Mouse (Mus musculus) right cerebral cortex, postnatal 36 days (tissue): Measurements from ENCODE around the gene Phkb.
"Not testable (repeated sequence)": the region's sequence is repeated elsewhere in the genome, so short reads cannot be mapped to it uniquely, and the experiment has no call there.

ENCODE experiments used
- DNase-seq, 2 experiments: peaks; one replicate each; pipeline ENCODE4 v3.0.0; 2022; ENCODE audit warnings: low spot score in 2 of 2, mixed read lengths in 1 of 2

Phkb gene

DNA sequence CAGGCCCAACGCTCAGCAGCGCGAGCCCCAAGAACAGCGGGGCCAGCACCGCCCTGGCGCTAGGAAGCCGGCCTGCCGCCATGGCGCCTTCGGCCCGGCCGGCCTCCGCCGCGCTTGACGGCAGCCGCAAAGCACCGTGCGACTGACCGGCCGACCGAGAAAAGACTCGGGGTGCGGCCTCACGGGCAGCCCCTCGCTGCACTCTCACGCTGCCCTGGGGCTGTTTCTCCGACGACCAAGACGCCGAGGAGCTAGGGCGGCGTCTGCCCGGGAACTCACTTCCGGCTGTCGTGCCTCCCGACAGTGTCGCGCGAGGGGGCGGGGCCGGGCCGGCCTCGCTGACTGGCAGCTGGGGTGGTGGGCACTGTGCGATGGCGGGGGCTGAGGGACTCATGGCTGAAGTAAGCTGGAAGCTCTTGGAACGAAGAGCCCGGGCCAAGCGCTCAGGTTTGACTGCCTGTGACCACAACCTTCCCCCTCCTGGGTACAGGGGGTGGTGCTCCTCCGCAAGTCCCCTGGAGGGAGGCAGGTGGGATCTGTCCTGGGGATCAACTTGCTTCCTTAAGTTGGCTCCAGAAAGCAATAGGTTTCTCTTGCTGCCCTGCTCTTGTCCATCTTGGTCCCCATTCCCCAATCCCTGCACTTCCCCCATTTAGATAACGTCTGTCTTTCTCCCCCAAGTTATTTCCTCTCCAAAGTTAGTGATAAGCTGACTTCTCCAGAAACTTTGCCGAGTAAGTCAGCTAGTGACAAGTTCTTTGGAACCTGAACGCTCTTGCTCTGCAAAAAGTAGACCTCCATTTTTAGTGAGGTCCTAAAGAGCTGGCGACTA, at the start of gene Phkb, which contains the start of gene Itfg1:
Gene Phkb (plus strand): TSS at position 303 of the 832 bp plus-strand sequence.
Gene Itfg1 (minus strand): TSS at position 265 of the 832 bp plus-strand sequence.
- DNase-seq, result peak; percentile 83 to 86

- not testable (repeated sequence) for DNase-seq
Observed at GRCm38 (mm10) chr8:85796392-85796791, 44.4 kb upstream of the Phkb start.

DNA sequence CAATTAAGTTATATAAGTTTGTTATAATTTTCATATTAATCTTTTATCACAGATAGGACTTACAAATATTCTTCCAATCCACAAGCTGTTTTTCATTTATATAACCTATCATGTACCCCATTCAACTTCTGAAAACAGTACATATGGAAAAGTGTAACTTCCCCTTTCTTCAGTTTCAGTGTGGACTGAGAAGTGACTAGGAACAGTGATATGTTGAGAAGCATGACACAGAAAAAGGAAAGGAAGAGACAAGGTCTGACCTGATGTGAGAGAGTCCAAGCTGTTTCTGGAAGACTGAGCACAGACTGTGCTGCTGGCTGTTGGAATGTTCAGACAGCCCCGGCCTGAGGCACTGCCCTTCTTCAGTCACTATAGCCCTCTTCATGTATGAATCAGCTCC, 40.6 kb upstream of the Phkb start:
- no peak for DNase-seq

DNA sequence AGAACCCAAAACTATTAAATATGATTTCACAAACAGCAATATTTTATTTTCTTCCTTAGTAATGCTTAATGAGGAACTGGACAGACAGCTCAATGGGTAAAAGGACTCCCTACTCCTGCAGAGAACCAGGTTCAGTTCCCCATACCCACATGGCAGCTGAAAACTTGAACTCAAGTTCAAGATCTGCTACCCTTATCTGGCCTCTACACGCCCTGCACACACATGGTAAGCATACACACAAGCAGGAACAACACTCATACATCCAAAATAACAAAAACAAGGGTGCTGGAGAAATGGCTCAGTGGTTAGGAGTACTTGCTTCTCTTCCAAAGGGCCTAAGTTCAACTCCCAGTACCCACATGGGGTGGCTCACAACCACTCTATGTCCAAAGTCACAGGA, 39.4 kb upstream of the Phkb start:
- DNase-seq, result no peak

DNA sequence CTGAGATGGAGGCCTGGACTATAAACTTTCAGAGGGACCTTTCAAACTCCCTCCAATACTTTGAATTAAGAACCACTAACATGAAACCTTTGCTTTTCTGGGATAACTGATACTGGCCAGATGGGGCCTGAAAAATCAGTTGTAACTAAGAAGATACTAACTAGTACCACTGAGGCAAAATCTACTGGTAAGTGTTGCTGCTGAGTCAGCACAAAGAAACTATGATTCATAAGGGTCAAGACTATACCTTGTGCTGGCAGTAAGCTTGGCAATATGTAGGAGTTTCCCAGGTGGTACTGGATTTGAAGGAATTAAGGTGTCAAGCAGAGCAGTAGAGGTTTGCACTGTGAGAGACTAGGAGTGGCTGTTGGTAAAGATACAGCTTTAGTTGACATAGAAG, 27.1 kb upstream of the Phkb start:
- no peak for DNase-seq

DNA sequence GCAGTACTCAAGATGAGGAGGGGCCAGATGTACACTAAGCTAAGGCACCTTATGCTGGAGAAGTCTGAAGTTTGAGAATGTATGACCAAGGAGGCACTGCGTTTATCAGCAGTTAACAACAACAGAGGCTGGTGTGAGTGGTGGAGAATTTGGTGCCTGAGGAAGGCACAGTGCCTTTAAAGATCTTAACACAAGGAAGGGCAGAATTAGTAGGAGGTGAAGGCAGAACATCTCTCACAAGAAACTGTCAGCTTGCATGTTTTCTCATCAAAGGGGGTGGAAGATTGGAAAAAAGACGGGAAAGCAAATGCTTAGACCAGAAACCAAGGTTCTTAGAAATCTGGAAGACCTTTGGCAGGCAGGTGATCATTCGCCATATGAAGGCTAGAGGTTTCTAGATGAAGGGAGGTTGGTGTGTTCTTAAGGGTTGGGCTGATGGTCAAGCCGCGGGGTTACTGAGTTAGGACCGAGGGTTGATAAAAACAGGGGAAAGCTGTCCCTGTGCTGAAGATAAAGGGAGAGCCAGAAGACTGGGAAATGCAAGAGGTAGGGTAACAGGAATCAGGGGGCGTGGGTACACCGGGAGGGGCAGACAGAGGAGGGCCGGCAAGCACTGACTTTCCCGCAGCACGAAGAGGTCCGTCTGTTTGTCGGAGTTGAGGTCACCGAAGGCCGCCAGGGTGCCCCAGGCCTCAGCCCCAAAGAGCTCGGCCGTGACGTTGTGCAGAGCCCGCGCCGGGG, 673 bp upstream of the Phkb start:
- DNase-seq, result no peak

GRCm38 (mm10) chr8:85841489-85841795, 683 bp downstream of the Phkb start:
- DNase-seq, result no peak

- DNase-seq, result no peak
Observed at GRCm38 (mm10) chr8:85845887-85846286, 5.1 kb downstream of the Phkb start.

DNA sequence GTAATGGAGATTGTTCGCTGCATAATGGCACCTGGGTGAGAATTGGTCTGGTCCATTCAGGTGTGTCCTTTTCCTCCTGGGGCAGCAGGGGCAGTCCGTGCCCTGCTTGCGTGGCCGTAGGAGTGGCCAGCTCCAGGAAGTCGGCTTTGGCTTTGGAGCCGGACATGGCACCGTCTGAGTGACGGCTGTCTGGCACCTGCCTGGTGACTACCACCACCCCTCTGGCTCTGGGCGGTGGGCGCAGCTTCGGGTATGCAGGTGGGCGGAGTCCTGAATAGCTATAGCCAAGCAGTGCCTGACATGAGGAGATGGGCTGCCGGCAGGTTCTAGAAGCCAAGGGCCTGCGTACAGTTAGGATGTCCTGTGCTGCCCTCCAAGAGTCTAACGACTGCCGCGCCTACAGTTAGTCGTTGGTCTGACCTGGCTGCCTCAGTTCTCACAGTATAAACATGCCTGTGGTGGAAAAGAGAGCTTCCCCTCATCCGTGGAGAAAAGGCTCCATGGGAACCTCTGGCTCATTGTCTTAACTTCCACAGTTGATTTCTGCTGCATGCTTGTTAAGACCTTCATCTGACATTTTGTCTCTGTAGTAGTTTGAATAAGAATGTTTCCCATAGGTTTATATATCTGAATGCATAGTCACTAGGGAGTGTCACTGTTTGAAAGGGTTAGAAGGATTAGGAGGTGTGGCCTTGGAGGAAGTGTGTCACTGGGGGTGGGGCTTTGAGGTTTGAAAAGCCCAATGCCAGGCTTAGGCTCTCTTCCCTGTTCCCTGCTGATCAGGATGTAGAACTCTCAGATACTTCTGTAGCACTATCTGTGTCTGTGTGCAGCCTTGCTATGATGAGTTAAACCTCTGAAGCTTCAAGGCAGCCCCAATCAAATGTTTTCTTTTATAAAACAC, 13.7 kb downstream of the Phkb start:
- DNase-seq, result no peak

- not testable (repeated sequence) for DNase-seq
Observed at GRCm38 (mm10) chr8:85857227-85857896, 16.6 kb downstream of the Phkb start.

- no peak for DNase-seq
Observed at GRCm38 (mm10) chr8:85860612-85861011, 19.9 kb downstream of the Phkb start.

DNA sequence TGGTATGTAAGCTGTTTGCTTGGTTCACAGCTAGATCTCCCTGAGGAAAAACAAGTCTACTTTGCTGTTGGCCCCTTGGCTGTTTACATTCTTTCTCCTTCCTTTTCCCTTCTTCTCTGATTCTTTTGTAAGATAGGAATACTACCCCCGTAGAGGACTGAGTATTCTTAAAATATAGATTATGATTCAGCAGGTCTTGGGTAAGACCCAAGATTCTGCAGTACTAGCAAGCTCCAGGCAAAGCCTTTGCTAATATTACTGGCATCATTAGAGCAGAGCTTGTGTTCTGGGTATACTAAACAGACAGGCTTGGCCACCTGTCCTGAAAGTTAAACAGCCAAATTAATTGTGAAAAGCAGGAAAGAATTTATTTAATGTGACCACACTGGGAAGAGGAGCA, 21.6 kb downstream of the Phkb start:
- no peak for DNase-seq

DNA sequence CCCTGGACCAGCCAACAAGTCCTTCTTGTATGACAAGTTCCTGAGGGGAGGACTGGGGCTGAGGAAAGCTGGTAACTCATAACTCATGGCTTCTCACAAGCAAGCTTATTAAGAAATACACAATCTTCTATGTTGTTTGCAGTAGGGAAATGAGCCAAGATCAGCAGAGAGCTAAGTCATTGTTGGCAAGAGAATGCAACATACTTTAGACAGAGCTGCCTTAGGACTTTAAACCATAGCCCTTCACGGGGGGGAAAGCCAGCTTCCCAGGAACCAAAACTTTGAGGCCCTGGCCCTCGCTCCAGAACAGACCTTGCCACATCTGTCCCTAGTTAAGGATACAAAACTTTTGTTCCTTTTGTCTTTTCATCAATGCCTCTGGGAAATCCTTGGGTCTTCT, 30.9 kb downstream of the Phkb start:
- no peak for DNase-seq

GRCm38 (mm10) chr8:85877976-85878375, 37.2 kb downstream of the Phkb start:
- no peak for DNase-seq

GRCm38 (mm10) chr8:85879624-85880023, 38.9 kb downstream of the Phkb start:
- no peak for DNase-seq

DNA sequence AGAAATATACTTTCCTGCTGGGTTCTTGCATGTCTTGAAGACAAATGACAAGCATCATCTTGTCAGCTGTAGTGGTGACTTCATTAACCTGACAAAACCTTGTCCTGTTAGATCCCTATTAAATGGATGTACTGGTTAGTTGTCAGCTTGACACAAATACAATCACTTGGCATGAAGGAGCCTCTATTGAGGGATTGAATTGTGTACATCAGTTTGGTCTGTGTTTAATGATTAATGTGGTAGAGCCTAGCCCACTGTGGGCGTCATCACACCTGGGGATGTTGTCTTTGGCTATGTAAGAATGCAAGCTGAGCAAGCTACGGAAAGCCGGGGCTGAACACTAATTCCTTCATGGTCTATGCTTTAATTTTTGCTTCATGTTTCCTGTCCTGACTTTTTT, 44.1 kb downstream of the Phkb start:
- DNase-seq, result no peak

GRCm38 (mm10) chr8:85897636-85898035, 56.9 kb downstream of the Phkb start:
- no peak for DNase-seq

- DNase-seq, result no peak
Observed at GRCm38 (mm10) chr8:85924991-85925390, 84.2 kb downstream of the Phkb start.

- DNase-seq, result no peak
Observed at GRCm38 (mm10) chr8:85925574-85925973, 84.8 kb downstream of the Phkb start.

- DNase-seq, result peak; percentile 12 to 17
Observed at GRCm38 (mm10) chr8:85926107-85926506, 85.3 kb downstream of the Phkb start.

DNA sequence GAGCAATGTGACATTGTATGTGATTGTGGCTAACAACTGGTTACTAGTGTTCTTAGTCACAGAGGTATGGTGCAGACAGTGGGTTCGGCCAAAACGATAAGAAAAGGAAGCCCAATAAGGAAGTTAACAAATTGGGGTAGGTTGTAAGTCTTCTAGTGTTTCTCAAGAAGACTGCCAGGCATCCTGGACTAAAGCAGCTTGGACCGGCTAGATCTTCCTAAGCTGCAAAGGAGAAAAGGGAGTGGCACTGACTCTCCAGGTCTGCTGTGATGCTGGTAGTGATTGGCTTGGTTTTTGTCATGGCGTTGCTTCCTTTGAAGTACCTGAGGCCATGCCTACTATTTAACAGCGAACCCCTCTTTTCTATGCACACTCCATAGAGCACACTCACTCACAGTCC, 95.4 kb downstream of the Phkb start:
- DNase-seq, result no peak

- no peak for DNase-seq
Observed at GRCm38 (mm10) chr8:85937343-85937742, 96.6 kb downstream of the Phkb start.
